Mouse (Mus musculus): ENCODE data around the gene Gm7579. TPM values are rescaled to one million over a fixed set of nuclear protein-coding genes. Genes with fewer than 3 reads are reported as not detected.

Gm7579 gene
- total RNA-seq, 2 experiments from 2014 or later: not detected

Other genes with a start within 250 kb of the Gm7579 start
- gene Mob2, start 150.8 kb upstream of the Gm7579 start, total RNA-seq (2021): 10 to 100 TPM; 33.7 to 37.8 TPM
- gene Dusp8, start 116.0 kb upstream of the Gm7579 start, total RNA-seq (2021): 100 to 1,000 TPM; 152 TPM
- not detected for gene Gm45618, start 91.1 kb upstream of the Gm7579 start, total RNA-seq (2021)
- gene Gm39115, start 75.8 kb upstream of the Gm7579 start, total RNA-seq (2021): not detected
- gene Gm45337, start 67.3 kb upstream of the Gm7579 start, total RNA-seq (2021): not detected
- not detected for gene Gm29735, start 54.7 kb upstream of the Gm7579 start, total RNA-seq (2021)
- gene Gm4553, start 46.1 kb upstream of the Gm7579 start, total RNA-seq (2021): not detected
- gene Krtap5-2, start 35.9 kb upstream of the Gm7579 start, total RNA-seq (2021): not detected
- gene Gm10153, start 21.5 kb upstream of the Gm7579 start, total RNA-seq (2021): not detected
- not detected for gene Krtap5-3, start 10.5 kb upstream of the Gm7579 start, total RNA-seq (2021)
- gene Krtap5-5, start 18.1 kb downstream of the Gm7579 start, total RNA-seq (2021): not detected
- gene Gm40460, start 29.2 kb downstream of the Gm7579 start, total RNA-seq (2021): not detected
- not detected for gene Gm2431, start 46.5 kb downstream of the Gm7579 start, total RNA-seq (2021)
- not detected for gene Gm4559, start 62.5 kb downstream of the Gm7579 start, total RNA-seq (2021)
- not detected for gene Krtap5-1, start 85.3 kb downstream of the Gm7579 start, total RNA-seq (2021)
- gene Krtap5-4, start 91.7 kb downstream of the Gm7579 start, total RNA-seq (2021): not detected
- gene Ifitm10, start 161.9 kb downstream of the Gm7579 start, total RNA-seq (2021): 10 to 100 TPM; 26.4 to 28.8 TPM
- gene Gm49369, start 170.8 kb downstream of the Gm7579 start, total RNA-seq (2021): 1 to 10 TPM in 1 of 2 experiments, under 1 TPM in 1; 0.57 to 6.8 TPM
- gene Ctsd, start 176.2 kb downstream of the Gm7579 start, total RNA-seq (2021): 100 to 1,000 TPM; 318 to 337 TPM
- gene Syt8, start 223.0 kb downstream of the Gm7579 start, total RNA-seq (2021): not detected
- gene Tnni2, start 229.9 kb downstream of the Gm7579 start, total RNA-seq (2021): not detected
- gene Lsp1, start 248.9 kb downstream of the Gm7579 start, total RNA-seq (2021): 1 to 10 TPM; 5.2 to 5.4 TPM

Data from left cerebral cortex, postnatal 25 days (tissue).